8 mouse cellular contexts compared by ENCODE assay signal in the genomic region with DNA sequence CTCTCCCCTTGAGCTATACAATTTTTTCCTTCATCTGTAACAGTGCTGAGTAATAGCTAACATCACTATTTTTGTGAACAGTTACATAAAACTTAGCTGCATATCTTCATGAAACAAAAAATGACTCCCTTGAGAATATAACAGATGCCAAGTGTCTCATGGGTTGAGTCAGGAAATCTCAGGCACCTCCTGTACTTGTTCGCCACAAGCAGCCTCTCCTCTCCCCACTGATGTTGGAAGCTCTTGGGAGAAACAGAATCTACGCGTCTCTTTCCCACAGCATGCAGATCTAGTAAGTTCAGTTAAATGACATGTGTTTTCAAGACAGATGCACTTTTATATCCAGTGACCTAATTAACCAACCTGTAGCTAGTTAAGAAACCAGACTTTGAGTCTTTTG.
"Had no signal": no experiment of that assay in that cellular context is flagged by ENCODE, and none has a peak within 500 bp of the region (broad histone marks: within the 10 kb centered on the region; RNA-seq: fewer than 3 reads in every experiment).

No protein-coding gene starts in this region.

- DNase-seq: kidney, adult 8-10 months; kidney, postnatal 25 days; liver; liver, embryonic 13.5 days; liver, postnatal 0 days; spleen, adult 18-20 months; thymus, adult 2 months; thymus, postnatal 25 days had no signal
